Mouse (Mus musculus): ENCODE data around the gene Il1f5. TPM values are rescaled to one million over a fixed set of nuclear protein-coding genes. Genes with fewer than 3 reads are reported as not detected.

The Il1f5 gene
- total RNA-seq (2021), result not detected
- long read RNA-seq, experiment 1, result 0 reads
- long read RNA-seq, experiment 2, result 0 reads

GRCm38 (mm10) chr2:24276654-24277053 is at the start of gene Il1f5:
Gene Il1f5 (plus strand): TSS chr2:24276954.
- no peak within 1 kb of the TSS for H3K27ac ChIP-seq
- H3K4me3 ChIP-seq, result no peak within 1 kb of the TSS
- no peak for DNase-seq (ENCODE audit: low spot score in 2 of 2)
- no peak for TF ChIP-seq CTCF (conservative IDR thresholded peaks at IDR 0.05)

GRCm38 (mm10) chr2:24227191-24227590 is 49.6 kb upstream of the Il1f5 start:
- no peak for DNase-seq (ENCODE audit: low spot score in 2 of 2)
- TF ChIP-seq CTCF (conservative IDR thresholded peaks at IDR 0.05), result no peak
- Histone ChIP-seq H3K4me3 (no peak overlapping the region), H3K27ac (no peak overlapping the region)

- DNase-seq (ENCODE audit: low spot score in 2 of 2), result no peak
- no peak overlapping the region for H3K4me3 ChIP-seq
- no peak overlapping the region for H3K27ac ChIP-seq
- no peak for TF ChIP-seq CTCF (conservative IDR thresholded peaks at IDR 0.05)
Measured at GRCm38 (mm10) chr2:24267503-24267902, 9.3 kb upstream of the Il1f5 start.

- no peak for TF ChIP-seq CTCF (conservative IDR thresholded peaks at IDR 0.05)
- no peak for DNase-seq (ENCODE audit: low spot score in 2 of 2)
- H3K4me3 ChIP-seq, result no peak overlapping the region
- H3K27ac ChIP-seq, result no peak overlapping the region
Measured at GRCm38 (mm10) chr2:24273619-24274018, 3.1 kb upstream of the Il1f5 start.

- no peak for DNase-seq (ENCODE audit: low spot score in 2 of 2)
- no peak for TF ChIP-seq CTCF (conservative IDR thresholded peaks at IDR 0.05)
- Histone ChIP-seq H3K4me3 (no peak overlapping the region), H3K27ac (no peak overlapping the region)
Measured at GRCm38 (mm10) chr2:24275146-24275545, 1.6 kb upstream of the Il1f5 start.

DNA sequence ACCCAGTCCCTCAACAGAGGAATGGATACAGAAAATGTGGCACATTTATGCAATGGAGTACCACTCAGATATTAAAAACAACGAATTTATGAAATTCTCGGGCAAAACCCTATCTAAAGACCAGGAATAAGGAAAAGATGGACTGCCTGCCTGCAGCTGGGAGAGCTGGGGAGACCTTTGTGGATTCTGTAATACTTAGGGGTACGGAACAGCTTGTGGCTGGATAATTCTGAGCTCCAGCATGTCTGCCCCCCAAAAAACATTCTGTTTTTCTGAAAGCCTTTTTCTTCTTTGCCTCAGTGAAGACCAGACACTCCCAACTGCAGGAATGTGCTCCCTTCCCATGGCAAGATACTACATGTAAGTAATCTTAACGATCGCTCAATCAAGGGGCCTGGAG is 14.1 kb downstream of the Il1f5 start, which contains the start of gene Il1f10:
Gene Il1f10, plus strand, starts transcription at position 301 of the 400 bp plus-strand sequence.
- no peak for DNase-seq (ENCODE audit: low spot score in 2 of 2)
- H3K4me3 ChIP-seq, result no peak within 1 kb of the TSS
- TF ChIP-seq CTCF (conservative IDR thresholded peaks at IDR 0.05), result no peak
- H3K27ac ChIP-seq, result no peak within 1 kb of the TSS

GRCm38 (mm10) chr2:24294616-24295015 is 17.9 kb downstream of the Il1f5 start:
- DNase-seq (ENCODE audit: low spot score in 2 of 2), result no peak
- Histone ChIP-seq H3K27ac (no peak overlapping the region), H3K4me3 (no peak overlapping the region)
- TF ChIP-seq CTCF (conservative IDR thresholded peaks at IDR 0.05), result no peak

GRCm38 (mm10) chr2:24296837-24297236 is 20.1 kb downstream of the Il1f5 start:
- DNase-seq (ENCODE audit: low spot score in 2 of 2), result peak; percentile 8 to 68
- no peak overlapping the region for H3K27ac ChIP-seq
- H3K4me3 ChIP-seq, result no peak overlapping the region
- peak; percentile 92 for TF ChIP-seq CTCF (conservative IDR thresholded peaks at IDR 0.05)

GRCm38 (mm10) chr2:24311302-24312001 is 34.7 kb downstream of the Il1f5 start:
- no peak overlapping the region for H3K27ac ChIP-seq
- DNase-seq (ENCODE audit: low spot score in 2 of 2), result no peak
- no peak overlapping the region for H3K4me3 ChIP-seq
- TF ChIP-seq CTCF (conservative IDR thresholded peaks at IDR 0.05), result no peak

GRCm38 (mm10) chr2:24316919-24317318 is 40.2 kb downstream of the Il1f5 start:
- no peak for DNase-seq (ENCODE audit: low spot score in 2 of 2)
- no peak for TF ChIP-seq CTCF (conservative IDR thresholded peaks at IDR 0.05)
- H3K4me3 ChIP-seq, result no peak overlapping the region
- H3K27ac ChIP-seq, result no peak overlapping the region

DNA sequence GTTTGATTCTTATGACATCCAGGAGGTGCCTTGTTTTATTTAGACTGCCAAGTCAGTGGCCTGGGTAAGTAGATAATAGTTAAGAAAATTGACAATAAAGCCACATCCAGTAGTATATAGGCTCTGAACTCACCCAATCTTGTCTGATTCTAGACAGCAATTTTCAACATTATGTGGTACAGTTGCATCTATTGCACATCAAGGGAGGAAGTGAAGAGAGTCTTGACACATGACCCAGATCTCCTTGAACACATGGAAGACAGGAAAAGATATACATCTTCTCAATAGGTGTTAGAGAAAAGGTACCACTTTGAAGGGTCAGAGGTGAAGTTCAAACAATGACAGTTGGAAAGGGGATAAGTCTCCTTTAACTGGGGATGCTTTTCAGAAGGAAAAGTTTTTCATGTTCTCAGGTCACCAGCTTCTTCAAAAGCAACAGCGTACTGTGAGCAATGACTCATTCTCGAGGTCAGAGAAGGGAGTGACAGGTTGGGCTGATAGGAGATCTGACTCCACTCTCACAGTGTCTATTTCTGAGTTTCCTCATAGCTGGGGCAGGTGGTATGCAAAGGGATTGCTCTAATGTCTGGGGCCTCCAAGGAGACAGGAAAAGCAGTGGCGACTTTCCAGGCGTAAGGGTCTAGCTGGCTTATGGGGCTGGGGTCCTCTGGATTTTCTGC is 41.3 kb downstream of the Il1f5 start:
- no peak for TF ChIP-seq CTCF (conservative IDR thresholded peaks at IDR 0.05)
- Histone ChIP-seq H3K4me3 (no peak overlapping the region), H3K27ac (no peak overlapping the region)
- no peak for DNase-seq (ENCODE audit: low spot score in 2 of 2)

Other genes with a start within 250 kb of the Il1f5 start
- 10 to 100 TPM; 27.3 to 29.1 TPM for gene Hnmt, start 227.6 kb upstream of the Il1f5 start, total RNA-seq (2021)
- not detected for gene Tbpl2, start 180.4 kb upstream of the Il1f5 start, total RNA-seq (2021)
- not detected for gene Il1f8, start 123.8 kb upstream of the Il1f5 start, total RNA-seq (2021)
- not detected for gene Il1f9, start 90.5 kb upstream of the Il1f5 start, total RNA-seq (2021)
- gene Il1f6, start 61.5 kb upstream of the Il1f5 start, total RNA-seq (2021), result not detected
- gene Il1f10, start 14.2 kb downstream of the Il1f5 start, total RNA-seq (2021), result not detected
- gene Il1rn, start 59.9 kb downstream of the Il1f5 start, total RNA-seq (2021), result not detected
- gene Psd4, start 90.6 kb downstream of the Il1f5 start, total RNA-seq (2021), result 1 to 10 TPM in 1 of 2 experiments, under 1 TPM in 1; 0.64 to 1.3 TPM
- not detected for gene Pax8, start 198.6 kb downstream of the Il1f5 start, total RNA-seq (2021)

Data from layer of hippocampus, adult 2 months (tissue).